Mouse (Mus musculus): ENCODE measurements around the gene Tmprss6. TPM values are rescaled to one million over a fixed set of nuclear protein-coding genes. Genes with fewer than 3 reads are reported as not detected.

Gene Tmprss6
- under 1 TPM in 1 of 2 experiments, not detected in 1; 0.45 TPM for polyA plus RNA-seq (2017; shearing (Covaris generic))

GRCm38 (mm10) chr15:78468379-78468937, at the start of gene Tmprss6:
Tmprss6 (minus strand) TSS chr15:78468634.

GRCm38 (mm10) chr15:78494968-78495406, 26.6 kb upstream of the Tmprss6 start, which contains the start of gene Il2rb:
Il2rb (minus strand) TSS chr15:78495271.

GRCm38 (mm10) chr15:78428391-78429138, 39.9 kb downstream of the Tmprss6 start, which contains the start of gene Kctd17:
Kctd17 (plus strand) TSS chr15:78428564.

GRCm38 (mm10) chr15:78406293-78406934, 62.0 kb downstream of the Tmprss6 start, which contains the start of gene Mpst:
Mpst (plus strand) TSS chr15:78406416.

GRCm38 (mm10) chr15:78405517-78406211, 62.8 kb downstream of the Tmprss6 start, which contains the start of gene Tst:
Tst (minus strand) TSS chr15:78405907.

GRCm38 (mm10) chr15:78395478-78395962, 72.9 kb downstream of the Tmprss6 start, which contains the start of gene Tex33:
Tex33 (minus strand) TSS chr15:78395912.

Other genes starting within 250 kb of the Tmprss6 start
- 100 to 1,000 TPM; 223 to 226 TPM for gene Ncf4, start 223.8 kb downstream of the Tmprss6 start, polyA plus RNA-seq (2017; shearing (Covaris generic))
- under 1 TPM in 1 of 2 experiments, not detected in 1; 0.10 TPM for gene Csf2rb2, start 162.9 kb downstream of the Tmprss6 start, polyA plus RNA-seq (2017; shearing (Covaris generic))
- 1 to 10 TPM in 1 of 2 experiments, under 1 TPM in 1; 0.95 to 3.7 TPM for gene Csf2rb, start 142.9 kb downstream of the Tmprss6 start, polyA plus RNA-seq (2017; shearing (Covaris generic))
- not detected for gene Tex33, start 72.7 kb downstream of the Tmprss6 start, polyA plus RNA-seq (2017; shearing (Covaris generic))
- under 1 TPM; 0.17 to 0.87 TPM for gene Tst, start 62.7 kb downstream of the Tmprss6 start, polyA plus RNA-seq (2017; shearing (Covaris generic))
- gene Mpst, start 62.2 kb downstream of the Tmprss6 start, polyA plus RNA-seq (2017; shearing (Covaris generic)): 1 to 10 TPM; 1.5 to 8.3 TPM
- gene Kctd17, start 40.1 kb downstream of the Tmprss6 start, polyA plus RNA-seq (2017; shearing (Covaris generic)): 10 to 100 TPM; 12.6 to 37.3 TPM
- 1,000 to 10,000 TPM in 1 of 2 experiments, 100 to 1,000 TPM in 1; 363 to 1,113 TPM for gene Il2rb, start 26.6 kb upstream of the Tmprss6 start, polyA plus RNA-seq (2017; shearing (Covaris generic))
- 10 to 100 TPM in 1 of 2 experiments, under 1 TPM in 1; 0.47 to 10.7 TPM for gene C1qtnf6, start 62.8 kb upstream of the Tmprss6 start, polyA plus RNA-seq (2017; shearing (Covaris generic))
- not detected for gene Sstr3, start 76.1 kb upstream of the Tmprss6 start, polyA plus RNA-seq (2017; shearing (Covaris generic))
- gene Rac2, start 104.1 kb upstream of the Tmprss6 start, polyA plus RNA-seq (2017; shearing (Covaris generic)): 1,000 to 10,000 TPM; 2,622 to 2,716 TPM
- gene Cyth4, start 128.4 kb upstream of the Tmprss6 start, polyA plus RNA-seq (2017; shearing (Covaris generic)): 100 to 1,000 TPM; 314 to 394 TPM

Data from inflammation-experienced regulatory T-cells (primary cell).